Mouse (Mus musculus): ENCODE measurements around the gene Pi4ka.
"Not testable (repeated sequence)": the region's sequence is repeated elsewhere in the genome, so short reads cannot be mapped to it uniquely, and the experiment has no call there.

Pi4ka gene

DNA sequence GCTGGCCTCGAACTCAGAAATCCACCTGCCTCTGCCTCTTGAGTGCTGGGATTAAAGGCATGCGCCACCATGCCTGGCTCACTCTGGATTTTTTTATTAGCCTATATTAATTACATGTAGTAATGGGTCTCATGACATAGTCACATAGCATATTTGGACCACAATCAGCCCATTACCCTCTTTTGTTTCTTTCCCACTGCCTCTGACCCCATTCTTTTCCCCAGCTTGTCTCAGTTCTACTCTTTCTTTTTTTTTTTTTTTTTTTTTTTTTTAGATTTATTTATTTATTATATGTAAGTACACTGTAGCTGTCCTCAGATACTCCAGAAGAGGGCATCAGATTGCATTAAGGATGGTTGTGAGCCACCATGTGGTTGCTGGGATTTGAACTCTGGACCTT, 174.6 kb downstream of the Pi4ka start:
- DNase-seq (ENCODE audit: low spot score) = not testable (repeated sequence)

Data from c-Kit-positive CD71-positive TER-119-positive erythroid progenitor cells, embryonic 14.5 days (primary cell).